Mouse (Mus musculus) neural tube, embryonic 11.5 days (tissue): Measurements from ENCODE around the gene Gmcl1. TPM values are rescaled to one million over a fixed set of nuclear protein-coding genes. Genes with fewer than 3 reads are reported as not detected.

Experiments used
- ATAC-seq: fragments of 200-750 bp; cut with Nextera tagmentation; 2 replicates; pipeline ENCODE4 v1.8.0; 2017; ENCODE audit warnings: moderate number of reproducible peaks, mild to moderate bottlenecking, moderate TSS enrichment, moderate library complexity; ENCODE audit not compliant: insufficient read depth, low FRiP score, low TSS enrichment
- DNase-seq: peaks from one replicate; pipeline ENCODE4 v3.0.0-alpha.2; 2015; ENCODE audit warnings: low spot score
- H3K27ac ChIP-seq: fragments of 300-500 bp; sonication (generic); 2 replicates; pipeline ENCODE4 v1.5.1; 2014; ENCODE audit warnings: low read depth, mild to moderate bottlenecking, low read length
- H3K27me3 ChIP-seq: fragments of 300-500 bp; sonication (generic); 2 replicates; pipeline ENCODE4 v1.6.1; 2014; ENCODE audit warnings: mild to moderate bottlenecking, low read length, mixed read lengths; ENCODE audit not compliant: control insufficient read depth, insufficient read depth
- H3K36me3 ChIP-seq: fragments of 300-500 bp; sonication (generic); 2 replicates; pipeline ENCODE4 v1.6.1; 2014; ENCODE audit warnings: mild to moderate bottlenecking, low read length, moderate library complexity, mixed read lengths; ENCODE audit not compliant: control insufficient read depth, insufficient read depth
- H3K4me1 ChIP-seq: fragments of 300-500 bp; sonication (generic); 2 replicates; pipeline ENCODE4 v1.6.1; 2014; ENCODE audit warnings: low read length, mixed read lengths; ENCODE audit not compliant: control insufficient read depth, insufficient read depth
- H3K4me2 ChIP-seq: fragments of 300-500 bp; sonication (generic); 2 replicates; pipeline ENCODE4 v1.6.1; 2014; ENCODE audit warnings: low read depth, mild to moderate bottlenecking, moderate library complexity
- H3K4me3 ChIP-seq: fragments of 300-500 bp; sonication (generic); 2 replicates; pipeline ENCODE4 v1.5.1; 2014; ENCODE audit warnings: low read depth, low read length
- H3K9ac ChIP-seq: fragments of 300-500 bp; sonication (generic); 2 replicates; pipeline ENCODE4 v1.6.1; 2014; ENCODE audit warnings: mild to moderate bottlenecking, low read length
- H3K9me3 ChIP-seq: fragments of 300-500 bp; sonication (generic); 2 replicates; pipeline ENCODE4 v1.6.1; 2016; ENCODE audit warnings: low read length; ENCODE audit not compliant: control insufficient read depth
- WGBS: fragments of 180-500 bp; shearing (Covaris S2); extraction: QIAGEN DNeasy Blood & Tissue Kit; methylation state at CpG from one replicate; pipeline ENCODE4 v1.1.7; 2014; 5-methylcytosine and 5-hydroxymethylcytosine counted together
- polyA plus RNA-seq: library from polyadenylated mRNA; unstranded; fragments of >200 nt; fragmentation: Nextera tagmentation; extraction: Ambion mirVana; gene quantifications from 2 replicates; pipeline ENCODE4 v1.2.1, GENCODE M21; 2014

The Gmcl1 gene
- polyA plus RNA-seq, 1 experiment from 2014 or later, result 56.1 TPM

- Histone ChIP-seq H3K9me3 (no peaks in the 10 kb centered on the region), H3K9ac (no peak overlapping the region), H3K4me1 (no peaks in the 10 kb centered on the region), H3K27me3 (no peaks in the 10 kb centered on the region), H3K27ac (no peak overlapping the region), H3K36me3 (no peaks in the 10 kb centered on the region), H3K4me2 (no peak overlapping the region), H3K4me3 (no peak overlapping the region)
- ATAC-seq (no peak), DNase-seq (no peak)
- WGBS, result 89% methylated on average over 4 of the region's 4 CpGs
Observed at GRCm38 (mm10) chr6:86749817-86750216, 16.6 kb upstream of the Gmcl1 start.

GRCm38 (mm10) chr6:86747171-86747570 lies 14.0 kb upstream of the Gmcl1 start:
- no peaks in the 10 kb centered on the region for H3K27me3 ChIP-seq
- H3K9ac ChIP-seq, result no peak overlapping the region
- ATAC-seq (no peak), DNase-seq (peak; percentile 36)
- H3K4me3 ChIP-seq, result no peak overlapping the region
- no peaks in the 10 kb centered on the region for H3K4me1 ChIP-seq
- H3K9me3 ChIP-seq, result no peaks in the 10 kb centered on the region
- H3K4me2 ChIP-seq, result no peak overlapping the region
- no peaks in the 10 kb centered on the region for H3K36me3 ChIP-seq
- no peak overlapping the region for H3K27ac ChIP-seq

- Histone ChIP-seq H3K9me3 (no peaks in the 10 kb centered on the region), H3K4me1 (no peaks in the 10 kb centered on the region), H3K9ac (no peak overlapping the region), H3K27me3 (no peaks in the 10 kb centered on the region), H3K27ac (no peak overlapping the region), H3K4me2 (no peak overlapping the region), H3K36me3 (no peaks in the 10 kb centered on the region), H3K4me3 (no peak overlapping the region)
- DNase-seq (no peak), ATAC-seq (no peak)
- WGBS, result 35% methylated on average over 3 of the region's 3 CpGs
Observed at GRCm38 (mm10) chr6:86740652-86741051, 7.5 kb upstream of the Gmcl1 start.

- Histone ChIP-seq H3K27ac (no peak overlapping the region), H3K27me3 (no peaks in the 10 kb centered on the region), H3K9ac (no peak overlapping the region), H3K4me2 (no peak overlapping the region), H3K36me3 (no peaks in the 10 kb centered on the region), H3K9me3 (no peaks in the 10 kb centered on the region), H3K4me3 (no peak overlapping the region), H3K4me1 (peaks cover 3% of the 10 kb centered on the region)
- ATAC-seq (no peak), DNase-seq (no peak)
- 79% methylated on average over 6 of the region's 6 CpGs for WGBS
Observed at GRCm38 (mm10) chr6:86736830-86737229, 3.6 kb upstream of the Gmcl1 start.

- ATAC-seq (no peak), DNase-seq (no peak)
- Histone ChIP-seq H3K4me2 (no peak overlapping the region), H3K4me3 (no peak overlapping the region), H3K9ac (no peak overlapping the region), H3K27me3 (no peaks in the 10 kb centered on the region), H3K9me3 (no peaks in the 10 kb centered on the region), H3K4me1 (peaks cover 3% of the 10 kb centered on the region), H3K36me3 (no peaks in the 10 kb centered on the region), H3K27ac (no peak overlapping the region)
- WGBS, result 91% methylated on average over 4 of the region's 4 CpGs
Observed at GRCm38 (mm10) chr6:86736313-86736712, 3.1 kb upstream of the Gmcl1 start.

GRCm38 (mm10) chr6:86732276-86733173 lies 658 bp downstream of the Gmcl1 start:
- Histone ChIP-seq H3K4me2 (peak overlapping the region; percentile 90), H3K36me3 (no peaks in the 10 kb centered on the region), H3K4me3 (peak overlapping the region; percentile 59), H3K27ac (peak overlapping the region; percentile 78), H3K27me3 (no peaks in the 10 kb centered on the region), H3K9me3 (no peaks in the 10 kb centered on the region), H3K9ac (peak overlapping the region; percentile 73), H3K4me1 (peaks cover 3% of the 10 kb centered on the region)
- DNase-seq (no peak), ATAC-seq (peak; percentile 75)
- under 1% methylated on average over 62 of the region's 62 CpGs for WGBS

- Histone ChIP-seq H3K4me2 (no peak overlapping the region), H3K4me1 (no peaks in the 10 kb centered on the region; the same call in 1 of the 2 replicates), H3K36me3 (no peaks in the 10 kb centered on the region), H3K9ac (no peak overlapping the region), H3K4me3 (no peak overlapping the region), H3K9me3 (no peaks in the 10 kb centered on the region), H3K27ac (no peak overlapping the region), H3K27me3 (no peaks in the 10 kb centered on the region)
- DNase-seq (no peak), ATAC-seq (no peak)
- 92% methylated on average over 5 of the region's 5 CpGs for WGBS
Observed at GRCm38 (mm10) chr6:86728711-86729110, 4.5 kb downstream of the Gmcl1 start.

- H3K4me1 ChIP-seq, result no peaks in the 10 kb centered on the region
- 80% methylated on average over 3 of the region's 3 CpGs for WGBS
- H3K9me3 ChIP-seq, result no peaks in the 10 kb centered on the region
- no peak overlapping the region for H3K4me2 ChIP-seq
- no peak overlapping the region for H3K4me3 ChIP-seq
- DNase-seq, result no peak
- H3K27ac ChIP-seq, result no peak overlapping the region
- H3K36me3 ChIP-seq, result 0 out of 2 replicates have a peak, but pooled peaks cover 2% of the 10 kb centered on the region
- no peak overlapping the region for H3K9ac ChIP-seq
- no peak for ATAC-seq
- no peaks in the 10 kb centered on the region for H3K27me3 ChIP-seq
Observed at GRCm38 (mm10) chr6:86721977-86722376, 11.2 kb downstream of the Gmcl1 start.
